Mouse (Mus musculus): Measurements from ENCODE around the gene Gm33543.

The Gm33543 gene

DNA sequence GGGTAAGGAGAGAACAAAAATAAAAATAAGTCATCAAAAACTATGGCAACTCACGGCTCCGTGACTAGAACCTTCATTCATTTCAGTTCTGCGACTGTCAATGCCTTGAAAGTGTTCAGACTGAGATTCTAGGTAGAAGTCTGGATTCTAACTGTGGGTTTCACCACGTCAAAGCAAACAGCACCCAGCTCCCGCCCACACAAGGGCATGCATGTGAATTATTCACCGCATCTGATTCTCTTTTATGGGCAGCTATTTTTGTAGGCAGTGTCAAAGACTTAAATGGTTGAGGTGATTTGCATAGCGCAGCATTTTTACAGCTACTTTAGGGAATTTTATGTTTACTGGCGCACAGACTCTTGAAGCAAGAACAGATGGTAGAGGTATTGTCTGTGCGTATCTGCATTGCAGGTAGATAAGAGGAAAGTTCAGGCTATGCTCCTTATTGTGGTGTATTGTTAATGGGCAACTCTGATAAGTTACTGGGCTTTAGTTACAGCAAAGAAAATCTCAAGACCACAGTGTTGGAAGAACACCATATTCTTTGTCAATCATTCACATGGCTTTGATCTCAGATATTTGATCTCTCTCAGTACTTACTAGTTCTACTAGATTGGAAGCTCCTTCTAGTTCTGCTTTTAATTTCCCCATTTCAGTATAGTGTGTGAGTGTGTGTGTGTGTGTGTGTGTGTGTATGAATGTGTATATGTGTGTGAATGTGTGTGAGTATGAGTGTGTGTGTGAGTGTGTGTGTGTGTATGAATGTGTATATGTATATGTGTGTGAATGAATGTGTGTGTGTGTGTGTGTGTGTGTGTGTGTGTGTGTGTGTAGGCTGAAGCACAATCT is at the start of gene Gm33543:
Gene Gm33543, minus strand, starts transcription at position 142 of the 849 bp plus-strand sequence.
- peak; percentile 49 for DNase-seq (ENCODE audit: low read depth, low spot score)
- no peaks in the 10 kb centered on the region for H3K36me3 ChIP-seq (ENCODE audit: control insufficient read depth, insufficient read depth, low read length, poor library complexity, severe bottlenecking)
- no peaks in the 10 kb centered on the region for H3K27me3 ChIP-seq (ENCODE audit: control insufficient read depth, insufficient read depth, low read length, poor library complexity, severe bottlenecking)

DNA sequence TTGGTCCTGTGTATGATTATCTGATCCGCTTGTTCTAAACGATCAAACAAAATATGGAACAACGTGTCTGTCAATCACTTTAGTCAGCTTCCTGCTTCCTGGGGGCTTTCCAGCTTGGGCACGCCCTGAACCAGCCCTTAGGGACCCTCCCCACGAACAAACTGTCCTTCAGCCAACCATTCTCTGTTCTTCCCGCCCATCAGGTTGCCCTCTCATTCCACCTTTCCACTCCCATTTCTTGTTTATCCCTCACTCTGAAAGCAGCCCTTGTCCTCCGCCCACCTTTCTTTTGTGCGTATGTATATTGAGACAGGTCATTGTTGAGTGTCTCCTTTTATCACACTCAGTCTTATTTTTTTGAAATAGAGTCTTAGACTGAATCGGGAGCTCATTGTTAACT is 49.4 kb upstream of the Gm33543 start:
- DNase-seq (ENCODE audit: low read depth, low spot score) = no peak
- H3K36me3 ChIP-seq (ENCODE audit: control insufficient read depth, insufficient read depth, low read length, poor library complexity, severe bottlenecking) = no peaks in the 10 kb centered on the region

DNA sequence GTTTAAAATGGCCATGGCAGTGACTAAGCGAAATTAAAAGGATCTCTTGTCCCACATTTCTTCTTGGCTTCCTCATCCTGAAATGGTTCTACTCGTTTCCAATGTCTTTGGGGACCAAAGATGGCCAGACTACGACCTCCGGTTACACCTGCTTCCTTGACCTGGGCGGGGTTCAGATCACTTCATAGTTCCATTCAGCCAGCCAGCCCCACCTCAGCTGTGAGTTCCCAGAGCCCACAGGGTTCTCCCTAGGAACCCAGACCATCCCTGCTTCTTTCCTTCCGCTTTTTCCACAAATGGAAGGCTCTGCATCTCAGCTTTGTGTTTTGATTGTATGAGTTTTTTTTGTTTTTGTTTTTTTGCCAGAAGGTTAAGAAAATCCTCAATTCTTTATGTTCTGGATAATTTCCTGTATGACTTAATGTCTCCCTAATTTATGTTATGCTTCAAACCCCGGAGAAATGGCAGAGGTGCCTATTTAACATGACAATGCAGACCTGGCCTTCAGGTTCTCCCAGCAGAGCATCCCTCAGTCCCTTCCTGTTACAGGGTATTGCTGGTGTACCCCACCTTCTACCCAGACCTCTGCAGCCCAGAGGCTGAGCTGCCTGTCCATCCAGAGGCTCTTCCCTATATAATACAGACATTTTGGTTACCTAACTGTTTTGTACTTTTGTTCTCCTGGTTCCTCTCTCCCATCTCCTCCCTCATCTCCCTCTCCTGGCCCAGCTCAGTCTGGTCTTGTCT is 48.7 kb upstream of the Gm33543 start:
- no peaks in the 10 kb centered on the region for H3K36me3 ChIP-seq (ENCODE audit: control insufficient read depth, insufficient read depth, low read length, poor library complexity, severe bottlenecking)
- DNase-seq (ENCODE audit: low read depth, low spot score) = no peak
- no peaks in the 10 kb centered on the region for H3K27me3 ChIP-seq (ENCODE audit: control insufficient read depth, insufficient read depth, low read length, poor library complexity, severe bottlenecking)

More for the DNA sequence above, 49.4 kb upstream of the Gm33543 start:
- H3K27me3 ChIP-seq (ENCODE audit: control insufficient read depth, insufficient read depth, low read length, poor library complexity, severe bottlenecking) = no peaks in the 10 kb centered on the region

DNA sequence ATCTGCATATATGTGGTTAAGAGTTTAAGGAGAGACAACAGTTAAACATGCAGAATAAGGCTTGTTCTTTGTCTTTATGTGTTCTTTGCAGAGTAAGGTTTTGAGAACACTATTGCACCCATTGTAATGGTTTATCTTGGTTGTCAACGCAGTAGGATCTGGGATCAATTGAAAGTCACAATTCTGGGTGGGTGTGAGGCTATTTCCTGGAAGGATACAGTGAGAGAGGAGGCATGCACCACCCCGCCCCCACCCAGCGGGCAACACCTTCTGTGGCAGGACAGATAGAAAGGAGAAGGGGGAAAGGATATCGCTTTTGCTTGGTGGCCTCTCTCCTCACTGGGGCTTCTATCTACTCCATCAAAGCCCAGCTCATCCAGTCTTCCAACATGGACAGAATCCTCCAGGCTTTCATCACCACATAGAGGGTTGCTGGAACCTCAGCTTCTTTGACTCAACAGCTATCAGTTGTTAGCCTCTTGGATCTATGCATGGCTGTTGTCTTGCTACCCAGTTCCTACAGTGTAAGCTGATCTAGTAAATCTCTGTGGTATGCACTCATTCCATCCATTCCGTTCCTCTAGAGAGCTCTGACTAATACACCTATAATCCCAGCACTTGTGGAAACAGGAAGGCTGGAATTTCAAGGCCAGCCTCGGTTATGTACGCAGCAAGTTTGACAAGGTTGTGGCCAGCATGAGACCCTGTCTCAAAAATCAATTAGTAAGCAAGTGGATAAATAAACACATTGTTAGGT is 41.2 kb upstream of the Gm33543 start:
- H3K36me3 ChIP-seq (ENCODE audit: control insufficient read depth, insufficient read depth, low read length, poor library complexity, severe bottlenecking) = no peaks in the 10 kb centered on the region
- DNase-seq (ENCODE audit: low read depth, low spot score) = no peak
- no peaks in the 10 kb centered on the region for H3K27me3 ChIP-seq (ENCODE audit: control insufficient read depth, insufficient read depth, low read length, poor library complexity, severe bottlenecking)

DNA sequence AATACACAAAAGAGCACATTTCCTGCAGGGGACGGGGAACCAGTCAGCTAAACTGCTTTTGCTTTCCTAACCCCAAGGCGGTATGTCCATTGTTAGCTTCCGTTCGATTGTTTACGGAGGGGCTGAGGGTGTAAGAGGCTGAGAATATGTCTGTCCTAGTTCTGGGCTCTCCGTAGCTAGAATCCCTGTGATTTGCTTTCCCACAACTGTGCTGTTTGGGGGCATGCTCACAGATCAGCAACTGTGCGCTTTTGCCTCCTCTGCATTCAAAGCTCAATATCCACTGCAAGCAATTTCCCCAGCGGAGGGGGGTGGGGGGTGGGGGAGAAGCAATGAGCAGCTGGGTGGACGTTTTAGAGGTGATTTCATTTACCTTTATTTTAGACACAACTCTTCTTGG is 39.3 kb upstream of the Gm33543 start:
- no peaks in the 10 kb centered on the region for H3K36me3 ChIP-seq (ENCODE audit: control insufficient read depth, insufficient read depth, low read length, poor library complexity, severe bottlenecking)
- no peak for DNase-seq (ENCODE audit: low read depth, low spot score)
- H3K27me3 ChIP-seq (ENCODE audit: control insufficient read depth, insufficient read depth, low read length, poor library complexity, severe bottlenecking) = no peaks in the 10 kb centered on the region

DNA sequence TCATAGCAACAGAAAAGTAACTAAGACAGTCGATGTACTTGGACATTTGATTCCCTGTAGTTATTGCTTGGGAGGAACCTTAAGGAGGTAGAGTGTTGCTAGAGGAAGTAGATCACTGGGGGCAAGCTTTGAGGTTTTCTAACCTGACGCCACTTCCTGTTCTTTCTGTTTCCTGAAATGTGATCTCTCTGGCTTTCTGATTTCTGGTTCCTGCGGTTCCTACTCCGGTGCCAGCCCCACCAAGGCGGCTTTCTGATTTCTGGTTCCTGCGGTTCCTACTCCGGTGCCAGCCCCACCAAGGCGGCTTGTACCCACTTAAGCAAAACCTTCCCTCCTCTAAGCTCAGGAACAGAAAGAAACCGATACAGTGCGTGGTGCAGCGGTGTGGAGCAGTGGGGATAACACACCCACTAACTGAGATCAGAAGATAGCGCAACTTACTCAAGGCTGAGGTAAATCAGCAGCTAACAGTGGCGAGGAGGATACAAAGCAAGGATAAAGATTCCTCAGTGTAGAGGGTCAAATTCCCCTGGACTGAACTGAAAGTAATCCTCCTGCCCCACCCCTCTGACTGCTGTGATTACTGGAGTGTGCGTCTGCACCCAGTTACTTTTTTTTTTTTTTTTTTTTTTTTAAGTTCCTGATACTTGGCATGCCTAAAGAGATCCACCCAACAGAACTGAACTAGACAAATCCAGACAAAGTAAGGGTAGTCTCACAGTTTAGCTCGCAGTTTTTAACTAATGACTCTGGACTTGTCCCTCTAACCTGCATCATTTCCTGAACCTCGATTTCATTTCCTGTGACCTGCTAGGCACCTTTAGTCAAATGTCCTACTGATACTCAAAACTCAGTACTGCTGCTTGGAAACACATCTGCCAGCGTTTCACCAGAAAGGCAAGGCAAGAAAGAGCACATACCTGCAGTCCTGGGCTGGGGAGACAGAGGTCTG is 37.5 kb upstream of the Gm33543 start:
- DNase-seq (ENCODE audit: low read depth, low spot score) = peak; percentile 47
- no peaks in the 10 kb centered on the region for H3K36me3 ChIP-seq (ENCODE audit: control insufficient read depth, insufficient read depth, low read length, poor library complexity, severe bottlenecking)

DNA sequence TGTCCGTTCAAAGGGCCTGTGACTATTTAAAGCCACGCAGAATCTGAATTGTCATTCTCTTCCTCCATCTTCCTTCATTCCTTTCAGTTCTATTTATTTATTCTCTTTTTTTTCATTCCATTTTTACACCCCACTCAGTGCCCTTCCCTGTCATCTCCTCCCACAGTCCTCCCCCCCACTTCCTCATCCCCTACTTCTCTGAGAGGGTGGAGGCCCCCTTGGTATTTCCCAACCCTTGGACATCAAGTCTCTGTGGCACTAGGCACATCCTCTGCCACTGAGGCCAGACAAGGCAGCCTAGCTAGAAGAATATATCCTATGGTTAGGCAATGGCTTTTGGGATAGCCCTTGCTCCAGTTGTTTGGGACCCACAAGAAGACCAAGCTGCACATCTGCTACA is 28.1 kb upstream of the Gm33543 start:
- H3K27me3 ChIP-seq (ENCODE audit: control insufficient read depth, insufficient read depth, low read length, poor library complexity, severe bottlenecking) = no peaks in the 10 kb centered on the region
- DNase-seq (ENCODE audit: low read depth, low spot score) = no peak

More for the DNA sequence above, 37.5 kb upstream of the Gm33543 start:
- no peaks in the 10 kb centered on the region for H3K27me3 ChIP-seq (ENCODE audit: control insufficient read depth, insufficient read depth, low read length, poor library complexity, severe bottlenecking)

DNA sequence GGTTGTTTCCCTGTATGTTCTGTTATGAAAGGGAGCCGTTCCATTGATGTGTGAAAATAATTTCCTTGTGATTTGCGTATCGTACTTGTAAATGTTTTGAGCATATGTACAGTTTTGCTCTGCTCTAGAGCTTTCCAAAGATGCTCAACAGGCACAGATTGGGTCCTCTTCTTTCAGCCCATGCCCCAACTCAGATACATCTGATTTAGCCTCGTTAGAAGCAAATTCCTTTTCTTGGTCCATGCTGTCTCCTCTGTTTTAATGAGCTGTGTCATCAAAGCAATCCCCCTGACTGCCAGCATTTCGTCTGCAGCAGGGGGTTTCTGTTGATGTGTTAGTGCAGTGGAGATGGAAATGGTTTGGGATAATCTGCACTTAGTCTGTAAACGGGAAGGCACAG is 25.6 kb upstream of the Gm33543 start:
- no peak for DNase-seq (ENCODE audit: low read depth, low spot score)
- H3K36me3 ChIP-seq (ENCODE audit: control insufficient read depth, insufficient read depth, low read length, poor library complexity, severe bottlenecking) = no peaks in the 10 kb centered on the region

More for the DNA sequence above, 28.1 kb upstream of the Gm33543 start:
- H3K36me3 ChIP-seq (ENCODE audit: control insufficient read depth, insufficient read depth, low read length, poor library complexity, severe bottlenecking) = no peaks in the 10 kb centered on the region

DNA sequence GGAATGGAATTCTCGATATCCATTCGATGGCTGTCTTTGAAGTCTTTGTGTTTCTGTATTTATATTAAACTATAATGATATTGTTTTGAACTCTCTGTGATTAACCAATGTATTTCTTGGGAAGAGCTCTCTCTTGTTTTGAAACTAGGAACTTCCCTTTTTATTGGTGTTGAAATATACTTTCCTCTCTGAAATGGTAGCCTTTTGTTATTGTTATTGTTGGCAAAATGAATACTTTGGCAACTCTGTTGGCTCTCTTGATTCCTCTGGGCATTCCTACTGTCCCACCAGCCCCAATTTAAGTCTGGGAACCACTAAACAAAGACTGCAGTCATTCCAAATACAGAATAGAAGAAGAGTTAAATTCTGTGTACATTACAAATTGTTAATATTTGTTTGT is 24.9 kb upstream of the Gm33543 start:
- Histone ChIP-seq H3K36me3 (ENCODE audit: control insufficient read depth, insufficient read depth, low read length, poor library complexity, severe bottlenecking) (no peaks in the 10 kb centered on the region), H3K27me3 (ENCODE audit: control insufficient read depth, insufficient read depth, low read length, poor library complexity, severe bottlenecking) (no peaks in the 10 kb centered on the region)
- DNase-seq (ENCODE audit: low read depth, low spot score) = no peak

More for the DNA sequence above, 25.6 kb upstream of the Gm33543 start:
- H3K27me3 ChIP-seq (ENCODE audit: control insufficient read depth, insufficient read depth, low read length, poor library complexity, severe bottlenecking) = no peaks in the 10 kb centered on the region

DNA sequence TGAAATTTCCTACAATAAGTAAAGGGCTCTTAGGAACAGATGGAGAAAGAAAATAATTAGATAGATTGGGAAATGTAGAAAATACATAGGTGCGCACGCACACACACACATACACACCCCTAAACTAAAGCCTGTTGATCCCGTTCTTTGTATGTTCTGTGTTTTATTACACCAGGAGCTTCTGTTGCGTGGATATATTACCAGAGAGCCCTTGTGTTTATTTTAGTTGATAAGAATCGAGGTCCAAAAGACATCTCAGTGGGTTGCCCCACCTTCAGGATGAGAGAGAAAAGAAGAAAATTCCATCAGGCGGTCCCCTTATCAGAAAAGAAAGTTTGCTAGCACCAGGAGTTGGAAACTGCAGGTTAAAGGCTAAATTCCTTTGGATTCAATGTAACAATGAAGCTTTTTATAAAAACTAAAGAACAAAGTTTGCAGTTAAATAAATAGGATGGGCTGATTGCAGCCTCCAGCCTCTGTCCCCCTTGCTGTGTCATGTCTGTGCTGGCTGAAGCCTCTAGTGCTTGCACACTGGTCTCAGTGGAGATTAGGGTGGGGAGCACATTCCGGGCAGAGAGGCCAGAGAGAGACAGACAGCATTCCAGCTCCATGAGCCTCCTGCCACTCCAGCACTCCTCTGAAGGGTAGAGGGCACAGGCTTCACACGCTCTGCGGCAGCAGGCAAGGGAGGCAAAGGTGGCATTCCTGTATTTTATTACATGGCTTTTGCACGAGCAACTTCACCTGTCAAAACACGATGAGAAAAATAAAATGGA is 21.8 kb upstream of the Gm33543 start:
- Histone ChIP-seq H3K36me3 (ENCODE audit: control insufficient read depth, insufficient read depth, low read length, poor library complexity, severe bottlenecking) (no peaks in the 10 kb centered on the region), H3K27me3 (ENCODE audit: control insufficient read depth, insufficient read depth, low read length, poor library complexity, severe bottlenecking) (no peaks in the 10 kb centered on the region)
- no peak for DNase-seq (ENCODE audit: low read depth, low spot score)

DNA sequence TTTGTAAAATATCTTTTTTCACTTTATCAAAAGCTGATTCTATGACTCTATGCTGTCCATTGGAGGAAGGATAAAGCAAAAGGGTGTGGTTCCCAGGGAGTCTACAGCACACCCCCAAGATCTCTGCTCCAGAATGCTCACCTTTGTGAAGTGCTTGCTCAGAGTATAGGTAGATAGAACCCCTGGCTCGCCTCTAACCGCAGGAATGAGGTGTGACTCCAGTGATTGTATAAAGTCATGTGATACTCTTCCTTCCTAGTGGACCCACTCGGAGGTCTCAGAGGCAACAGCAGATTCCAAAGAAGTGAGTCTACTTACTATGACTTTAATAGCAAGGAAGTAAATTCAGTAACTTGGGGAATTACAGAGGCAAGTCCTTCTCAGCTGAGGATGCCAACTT is 19.9 kb upstream of the Gm33543 start:
- Histone ChIP-seq H3K27me3 (ENCODE audit: control insufficient read depth, insufficient read depth, low read length, poor library complexity, severe bottlenecking) (no peaks in the 10 kb centered on the region), H3K36me3 (ENCODE audit: control insufficient read depth, insufficient read depth, low read length, poor library complexity, severe bottlenecking) (no peaks in the 10 kb centered on the region)
- no peak for DNase-seq (ENCODE audit: low read depth, low spot score)

DNA sequence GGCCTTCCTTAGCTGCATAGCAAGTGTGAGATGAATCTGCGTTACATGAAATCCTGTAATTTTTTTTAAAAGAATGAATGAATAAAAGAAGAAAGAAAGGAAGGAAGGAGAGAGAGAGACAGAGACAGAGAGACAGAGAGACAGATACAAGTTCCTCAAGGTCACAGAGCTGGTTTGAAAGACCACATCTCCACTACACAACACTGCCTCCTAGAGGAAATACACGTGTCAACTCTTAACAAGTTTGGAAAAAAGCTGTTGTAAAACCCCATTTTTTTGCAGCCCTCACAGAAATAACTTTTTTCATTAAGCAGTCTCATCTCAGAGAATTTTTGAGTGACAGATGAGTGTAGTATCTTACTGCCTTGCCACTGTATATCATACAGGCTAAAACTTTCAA is 15.4 kb upstream of the Gm33543 start:
- no peaks in the 10 kb centered on the region for H3K27me3 ChIP-seq (ENCODE audit: control insufficient read depth, insufficient read depth, low read length, poor library complexity, severe bottlenecking)
- DNase-seq (ENCODE audit: low read depth, low spot score) = peak; percentile 74

DNA sequence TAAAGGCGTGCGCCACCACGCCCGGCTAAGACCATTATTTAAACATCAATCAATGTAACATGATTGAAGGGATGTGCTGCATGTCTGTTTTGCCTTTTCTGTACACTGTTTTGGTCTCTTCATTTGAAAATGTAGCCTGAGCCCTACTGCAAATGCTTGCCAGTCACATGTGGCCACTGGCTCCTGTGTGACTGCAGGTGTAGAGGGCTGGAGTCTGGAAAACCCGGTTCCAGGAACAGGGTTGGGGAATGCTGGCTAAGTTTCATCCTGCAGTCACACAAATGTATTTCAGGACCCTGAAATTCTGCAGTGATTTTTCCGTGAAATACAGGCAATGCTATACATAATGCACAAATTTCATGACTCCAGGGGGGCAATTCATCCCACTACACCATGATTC is 12.7 kb upstream of the Gm33543 start:
- no peak for DNase-seq (ENCODE audit: low read depth, low spot score)
- H3K36me3 ChIP-seq (ENCODE audit: control insufficient read depth, insufficient read depth, low read length, poor library complexity, severe bottlenecking) = no peaks in the 10 kb centered on the region

More for the DNA sequence above, 15.4 kb upstream of the Gm33543 start:
- no peaks in the 10 kb centered on the region for H3K36me3 ChIP-seq (ENCODE audit: control insufficient read depth, insufficient read depth, low read length, poor library complexity, severe bottlenecking)

More for the DNA sequence above, 12.7 kb upstream of the Gm33543 start:
- no peaks in the 10 kb centered on the region for H3K27me3 ChIP-seq (ENCODE audit: control insufficient read depth, insufficient read depth, low read length, poor library complexity, severe bottlenecking)

Measured in splenic B cell, adult 2 months (primary cell).